Mouse (Mus musculus) erythroblast, embryonic 14.5 days (primary cell): Measurements from ENCODE around the gene Spag7. TPM values are rescaled to one million over a fixed set of nuclear protein-coding genes. Genes with fewer than 3 reads are reported as not detected.

Experiments
- H3K27me3 ChIP-seq: 2 replicates; pipeline ENCODE4 v1.6.1; 2012; ENCODE audit warnings: inconsistent platforms; ENCODE audit not compliant: control insufficient read depth
- H3K36me3 ChIP-seq: 2 replicates; pipeline ENCODE4 v1.6.1; 2012; ENCODE audit warnings: mild to moderate bottlenecking, inconsistent platforms; ENCODE audit not compliant: control insufficient read depth
- H3K4me1 ChIP-seq: 2 replicates; pipeline ENCODE4 v1.6.1; 2012; ENCODE audit warnings: inconsistent platforms; ENCODE audit not compliant: control insufficient read depth
- H3K4me3 ChIP-seq: replicated peaks from 2 replicates; pipeline ENCODE3; 2012; ENCODE audit warnings: moderate library complexity, mild to moderate bottlenecking, inconsistent platforms
- H3K9me3 ChIP-seq: 2 replicates; pipeline ENCODE4 v1.6.1; 2012; ENCODE audit warnings: low read length, inconsistent platforms, mixed read lengths; ENCODE audit not compliant: control insufficient read depth
- GATA1 ChIP-seq: IDR thresholded peaks from 2 replicates; pipeline ENCODE4 v1.6.1; 2012; ENCODE audit warnings: low read length, inconsistent platforms, mixed read lengths
- TAL1 ChIP-seq: IDR thresholded peaks from 3 replicates; pipeline ENCODE4 v1.6.1; 2012; ENCODE audit warnings: low read length, inconsistent platforms, mixed read lengths
- polyA plus RNA-seq: library from polyadenylated mRNA; stranded (reverse); fragments of >175 nt; gene quantifications from 2 replicates; pipeline ENCODE4 v1.2.3, GENCODE M21; 2012

Spag7 gene
- 11.0 and 18.1 TPM in 2 replicates for polyA plus RNA-seq

- peak within 1 kb of the TSS; percentile 90 for H3K4me3 ChIP-seq
- no peak for TF ChIP-seq TAL1
- TF ChIP-seq GATA1: no peak
- peaks cover 38% of the 10 kb centered on the region for H3K36me3 ChIP-seq
- H3K4me1 ChIP-seq: peaks cover 55% of the 10 kb centered on the region
- no peaks in the 10 kb centered on the region for H3K27me3 ChIP-seq
- no peaks in the 10 kb centered on the region for H3K9me3 ChIP-seq
Measured at GRCm38 (mm10) chr11:70668771-70669505, at the start of gene Spag7. Gene Spag7, minus strand, starts transcription at chr11:70669416.

- Histone ChIP-seq H3K4me1 (no peaks in the 10 kb centered on the region), H3K4me3 (no peak overlapping the region), H3K27me3 (no peaks in the 10 kb centered on the region), H3K9me3 (no peaks in the 10 kb centered on the region), H3K36me3 (peaks cover 24% of the 10 kb centered on the region)
- no peak for TF ChIP-seq TAL1
- TF ChIP-seq GATA1: no peak
Measured at GRCm38 (mm10) chr11:70718481-70718880, 49.3 kb upstream of the Spag7 start.

GRCm38 (mm10) chr11:70715832-70716231 lies 46.6 kb upstream of the Spag7 start:
- Histone ChIP-seq H3K4me3 (no peak overlapping the region), H3K27me3 (no peaks in the 10 kb centered on the region), H3K4me1 (no peaks in the 10 kb centered on the region), H3K36me3 (peaks cover 23% of the 10 kb centered on the region), H3K9me3 (no peaks in the 10 kb centered on the region)
- TF ChIP-seq GATA1: no peak
- TF ChIP-seq TAL1: no peak

GRCm38 (mm10) chr11:70713222-70713621 lies 44.0 kb upstream of the Spag7 start:
- no peak for TF ChIP-seq TAL1
- TF ChIP-seq GATA1: no peak
- H3K27me3 ChIP-seq: no peaks in the 10 kb centered on the region
- no peaks in the 10 kb centered on the region for H3K4me1 ChIP-seq
- peaks cover 21% of the 10 kb centered on the region; the same call in 1 of the 2 replicates for H3K36me3 ChIP-seq
- no peak overlapping the region for H3K4me3 ChIP-seq
- H3K9me3 ChIP-seq: no peaks in the 10 kb centered on the region

- H3K9me3 ChIP-seq: no peaks in the 10 kb centered on the region
- H3K36me3 ChIP-seq: peaks cover 25% of the 10 kb centered on the region
- no peak overlapping the region for H3K4me3 ChIP-seq
- H3K27me3 ChIP-seq: no peaks in the 10 kb centered on the region
- TF ChIP-seq TAL1 (no peak), GATA1 (no peak)
- H3K4me1 ChIP-seq: no peaks in the 10 kb centered on the region
Measured at GRCm38 (mm10) chr11:70711026-70711425, 41.8 kb upstream of the Spag7 start.

- Histone ChIP-seq H3K4me1 (peaks cover 9% of the 10 kb centered on the region), H3K36me3 (peaks cover 48% of the 10 kb centered on the region), H3K27me3 (peaks cover 5% of the 10 kb centered on the region), H3K4me3 (no peak overlapping the region), H3K9me3 (no peaks in the 10 kb centered on the region)
- TF ChIP-seq GATA1: no peak
- TF ChIP-seq TAL1: no peak
Measured at GRCm38 (mm10) chr11:70706127-70706526, 36.9 kb upstream of the Spag7 start.

- TF ChIP-seq GATA1: no peak
- no peak for TF ChIP-seq TAL1
- peaks cover 11% of the 10 kb centered on the region for H3K27me3 ChIP-seq
- no peak overlapping the region for H3K4me3 ChIP-seq
- no peaks in the 10 kb centered on the region for H3K9me3 ChIP-seq
- H3K36me3 ChIP-seq: peaks cover 37% of the 10 kb centered on the region
- peaks cover 24% of the 10 kb centered on the region for H3K4me1 ChIP-seq
Measured at GRCm38 (mm10) chr11:70702781-70703180, 33.6 kb upstream of the Spag7 start.

GRCm38 (mm10) chr11:70701984-70702733 lies 32.9 kb upstream of the Spag7 start:
- Histone ChIP-seq H3K4me3 (no peak overlapping the region), H3K4me1 (peaks cover 24% of the 10 kb centered on the region), H3K27me3 (peaks cover 11% of the 10 kb centered on the region), H3K36me3 (peaks cover 35% of the 10 kb centered on the region), H3K9me3 (no peaks in the 10 kb centered on the region)
- TF ChIP-seq GATA1 (no peak), TAL1 (no peak)

- Histone ChIP-seq H3K36me3 (peaks cover 28% of the 10 kb centered on the region), H3K4me3 (peak overlapping the region; percentile 86), H3K4me1 (peaks cover 24% of the 10 kb centered on the region), H3K9me3 (no peaks in the 10 kb centered on the region), H3K27me3 (peaks cover 17% of the 10 kb centered on the region)
- TF ChIP-seq TAL1 (no peak), GATA1 (no peak)
Measured at GRCm38 (mm10) chr11:70701221-70701955, 32.2 kb upstream of the Spag7 start.
